Mouse (Mus musculus) intestine, postnatal 0 days (tissue): ENCODE data around the gene Dapk3. TPM values are rescaled to one million over a fixed set of nuclear protein-coding genes. Genes with fewer than 3 reads are reported as not detected.
A peak's percentile ranks its signal among the peaks of the same experiment; 100 is the strongest.

Experiments used
- ATAC-seq: fragments of 200-750 bp; cut with Nextera tagmentation; 2 replicates; pipeline ENCODE4 v1.8.0; 2017; ENCODE audit warnings: mild to moderate bottlenecking, moderate TSS enrichment, moderate library complexity
- H3K27ac ChIP-seq: fragments of 300-500 bp; sonication (generic); 2 replicates; pipeline ENCODE4 v1.5.1; 2014; ENCODE audit warnings: mild to moderate bottlenecking, low read depth, low read length, moderate library complexity
- H3K27me3 ChIP-seq: fragments of 300-500 bp; sonication (generic); replicated peaks from 2 replicates; pipeline ENCODE4 v1.6.1; 2014; ENCODE audit warnings: low read length, mixed read lengths; ENCODE audit not compliant: control insufficient read depth, insufficient read depth
- H3K36me3 ChIP-seq: fragments of 300-500 bp; sonication (generic); 2 replicates; pipeline ENCODE4 v1.6.1; 2014; ENCODE audit warnings: mild to moderate bottlenecking, moderate library complexity; ENCODE audit not compliant: control insufficient read depth, insufficient read depth
- H3K4me1 ChIP-seq: fragments of 300-500 bp; sonication (generic); replicated peaks from 2 replicates; pipeline ENCODE4 v1.6.1; 2014; ENCODE audit warnings: antibody characterized with exemption, low read length, mixed read lengths; ENCODE audit not compliant: control insufficient read depth, insufficient read depth
- H3K4me2 ChIP-seq: fragments of 300-500 bp; sonication (generic); replicated peaks from 2 replicates; pipeline ENCODE4 v1.6.1; 2014; ENCODE audit warnings: low read depth, mild to moderate bottlenecking, moderate library complexity
- H3K4me3 ChIP-seq: fragments of 300-500 bp; sonication (generic); 2 replicates; pipeline ENCODE4 v1.5.1; 2014; ENCODE audit warnings: low read depth, low read length
- H3K9ac ChIP-seq: fragments of 300-500 bp; sonication (generic); 2 replicates; pipeline ENCODE4 v1.6.1; 2014; ENCODE audit warnings: mild to moderate bottlenecking, low read depth, low read length
- H3K9me3 ChIP-seq: fragments of 300-500 bp; sonication (generic); 2 replicates; pipeline ENCODE4 v1.6.1; 2016; ENCODE audit warnings: mixed run types; ENCODE audit not compliant: control insufficient read depth
- CTCF ChIP-seq: sonication (generic); IDR thresholded peaks from 2 replicates; pipeline ENCODE4 v1.5.1; 2016; ENCODE audit warnings: low read depth, mild to moderate bottlenecking, control low read depth, antibody characterized with exemption, moderate library complexity
- WGBS: fragments of 180-500 bp; shearing (Covaris S2); extraction: QIAGEN DNeasy Blood & Tissue Kit; methylation state at CpG from one replicate; pipeline ENCODE4 v1.1.7; 2014; 5-methylcytosine and 5-hydroxymethylcytosine counted together
- polyA plus RNA-seq: library from polyadenylated mRNA; unstranded; fragments of >200 nt; fragmentation: Nextera tagmentation; extraction: Ambion mirVana; gene quantifications from 2 replicates; pipeline ENCODE4 v1.2.1, GENCODE M21; 2015

The Dapk3 gene
- polyA plus RNA-seq, 1 experiment from 2014 or later = 53.4 TPM

DNA sequence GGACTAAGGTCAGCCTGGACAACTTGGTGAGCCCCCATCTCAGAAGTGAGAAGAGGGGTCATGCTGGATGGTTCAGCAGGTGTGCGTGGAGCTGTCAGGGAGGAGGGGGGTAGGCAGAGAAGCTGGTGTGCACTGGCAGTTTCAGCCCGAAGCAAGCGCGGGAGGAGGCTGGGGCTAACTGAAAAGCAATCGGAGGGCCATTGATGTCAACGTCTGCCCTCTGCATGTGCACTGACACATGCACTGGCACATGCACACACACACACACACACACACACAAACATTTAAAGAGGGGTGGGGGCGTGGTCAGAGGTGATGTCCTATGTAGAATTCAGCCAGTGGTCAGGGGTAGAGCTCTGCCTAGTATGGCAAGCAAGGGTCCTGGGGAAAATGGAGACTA is 48.6 kb downstream of the Dapk3 start:
- no peak for TF ChIP-seq CTCF
- no peaks in the 10 kb centered on the region for H3K9me3 ChIP-seq
- 62% methylated on average over 7 of the region's 7 CpGs for WGBS
- H3K4me3 ChIP-seq = no peak overlapping the region
- H3K36me3 ChIP-seq = no peaks in the 10 kb centered on the region
- peaks cover 16% of the 10 kb centered on the region; the same call in 1 of the 2 replicates for H3K27me3 ChIP-seq
- H3K4me1 ChIP-seq = peaks cover 6% of the 10 kb centered on the region; the same call in 1 of the 2 replicates
- H3K9ac ChIP-seq = no peak overlapping the region
- 0 out of 2 replicates have a peak overlapping the region, but pooled peaks have one; percentile 95 for H3K27ac ChIP-seq
- H3K4me2 ChIP-seq = no peak overlapping the region; the same call in 1 of the 2 replicates
- no peak for ATAC-seq

- no peak for TF ChIP-seq CTCF
These were observed 49.9 kb downstream of the Dapk3 start, which contains the start of gene Zfr2 for GRCm38 (mm10) chr10:81232580-81233225. Gene Zfr2 (plus strand): TSS chr10:81233155.

DNA sequence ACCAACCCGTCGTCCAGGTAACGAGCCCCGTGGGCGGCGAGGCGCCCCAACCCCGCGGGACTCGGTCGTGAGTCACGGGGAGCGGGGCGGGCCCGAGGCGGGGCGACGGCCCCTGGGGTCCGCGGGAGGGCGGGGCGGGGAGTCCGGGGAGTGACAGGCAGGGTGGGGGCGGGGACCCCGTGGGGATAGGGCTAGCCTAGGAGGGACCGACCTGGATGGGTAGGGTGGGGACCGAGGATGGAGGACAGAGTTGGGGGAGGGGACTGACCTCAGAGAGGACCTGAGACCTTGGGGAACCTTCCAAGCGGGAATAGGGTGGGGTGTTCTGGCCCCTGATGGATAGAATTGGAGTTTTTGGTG is 50.4 kb downstream of the Dapk3 start:
- Histone ChIP-seq H3K4me3 (peak overlapping the region; percentile 72), H3K36me3 (no peaks in the 10 kb centered on the region), H3K4me1 (peaks cover 6% of the 10 kb centered on the region; the same call in 1 of the 2 replicates), H3K27ac (peak overlapping the region; percentile 95), H3K4me2 (peak overlapping the region; percentile 72), H3K27me3 (peaks cover 14% of the 10 kb centered on the region; the same call in 1 of the 2 replicates), H3K9me3 (no peaks in the 10 kb centered on the region), H3K9ac (peak overlapping the region; percentile 78)
- under 1% methylated on average over 28 of the region's 28 CpGs for WGBS
- no peak for TF ChIP-seq CTCF
- peak; percentile 40; the same call in 1 of the 2 replicates for ATAC-seq

More at GRCm38 (mm10) chr10:81232580-81233225, 49.9 kb downstream of the Dapk3 start, which contains the start of gene Zfr2:
- WGBS = 3% methylated on average over 29 of the region's 29 CpGs
- peaks cover 6% of the 10 kb centered on the region; the same call in 1 of the 2 replicates for H3K4me1 ChIP-seq
- H3K9ac ChIP-seq = peak within 1 kb of the TSS; percentile 78
- H3K4me2 ChIP-seq = peak within 1 kb of the TSS; percentile 72
- H3K27ac ChIP-seq = peak within 1 kb of the TSS; percentile 95
- peaks cover 16% of the 10 kb centered on the region; the same call in 1 of the 2 replicates for H3K27me3 ChIP-seq
- ATAC-seq = peak; percentile 89
- peak within 1 kb of the TSS; percentile 72 for H3K4me3 ChIP-seq
- no peaks in the 10 kb centered on the region for H3K9me3 ChIP-seq
- no peaks in the 10 kb centered on the region for H3K36me3 ChIP-seq

GRCm38 (mm10) chr10:81234206-81234605 is 51.4 kb downstream of the Dapk3 start:
- 70% methylated on average over 6 of the region's 6 CpGs for WGBS
- Histone ChIP-seq H3K27me3 (peaks cover 14% of the 10 kb centered on the region; the same call in 1 of the 2 replicates), H3K4me1 (peaks cover 6% of the 10 kb centered on the region; the same call in 1 of the 2 replicates), H3K4me2 (peak overlapping the region; percentile 72), H3K9ac (0 out of 2 replicates have a peak overlapping the region, but pooled peaks have one; percentile 78), H3K27ac (peak overlapping the region; percentile 95), H3K4me3 (peak overlapping the region; percentile 72; the same call in 1 of the 2 replicates), H3K9me3 (no peaks in the 10 kb centered on the region), H3K36me3 (no peaks in the 10 kb centered on the region)
- ATAC-seq = no peak
- TF ChIP-seq CTCF = peak; percentile 12; the same call in 1 of the 2 replicates

DNA sequence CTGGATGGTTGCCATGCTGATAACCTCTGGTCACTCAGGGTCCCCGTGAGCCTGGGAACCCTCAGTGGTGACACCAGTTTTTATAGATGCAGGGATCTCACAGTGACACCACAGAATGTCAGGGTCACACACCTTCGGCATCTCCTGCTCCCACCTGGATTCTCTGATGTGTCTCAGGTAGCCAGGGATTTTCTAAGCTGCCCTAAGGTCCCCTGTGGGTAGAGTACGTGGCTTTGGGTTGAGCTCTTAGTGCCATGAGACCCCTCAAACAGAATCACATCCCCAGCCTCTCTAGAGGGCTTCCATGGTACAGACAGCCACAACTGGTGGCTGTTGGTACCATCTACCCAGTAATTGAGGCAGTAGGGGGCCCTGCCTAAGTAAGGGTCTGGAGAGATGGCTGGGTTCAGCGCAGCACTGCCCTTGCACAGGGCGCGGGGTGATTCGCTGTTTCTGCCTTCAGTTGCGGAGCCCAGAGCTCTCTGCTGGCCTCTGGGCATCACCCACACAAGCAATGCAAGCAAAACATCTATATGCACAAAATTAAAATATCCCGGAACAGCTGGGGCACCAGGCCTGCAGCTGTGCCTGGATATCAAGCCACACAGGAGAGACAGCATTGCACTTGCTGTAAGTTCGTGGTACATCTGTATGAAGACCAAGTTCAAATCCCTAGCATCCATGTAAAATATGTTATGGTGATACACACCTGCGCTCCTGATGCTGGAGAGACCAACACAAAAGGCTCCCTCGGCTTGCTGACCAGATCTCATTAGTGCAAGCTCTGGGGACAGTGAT is 53.9 kb downstream of the Dapk3 start:
- no peak overlapping the region for H3K9ac ChIP-seq

GRCm38 (mm10) chr10:81238618-81239017 is 55.8 kb downstream of the Dapk3 start:
- WGBS = 80% methylated on average over 2 of the region's 2 CpGs

More for the DNA sequence above, 53.9 kb downstream of the Dapk3 start:
- Histone ChIP-seq H3K27ac (no peak overlapping the region), H3K4me3 (no peak overlapping the region), H3K4me2 (no peak overlapping the region), H3K36me3 (no peaks in the 10 kb centered on the region), H3K9me3 (no peaks in the 10 kb centered on the region), H3K27me3 (peaks cover 15% of the 10 kb centered on the region; the same call in 1 of the 2 replicates), H3K4me1 (peaks cover 6% of the 10 kb centered on the region; the same call in 1 of the 2 replicates)
- TF ChIP-seq CTCF = no peak
- WGBS = 88% methylated on average over 12 of the region's 12 CpGs
- ATAC-seq = no peak

More at GRCm38 (mm10) chr10:81238618-81239017, 55.8 kb downstream of the Dapk3 start:
- peaks cover 15% of the 10 kb centered on the region; the same call in 1 of the 2 replicates for H3K27me3 ChIP-seq
- H3K4me3 ChIP-seq = no peak overlapping the region
- no peaks in the 10 kb centered on the region for H3K9me3 ChIP-seq
- no peak for ATAC-seq
- H3K4me1 ChIP-seq = no peaks in the 10 kb centered on the region
- no peak overlapping the region for H3K9ac ChIP-seq
- no peak overlapping the region for H3K4me2 ChIP-seq
- H3K27ac ChIP-seq = no peak overlapping the region
- no peak for TF ChIP-seq CTCF
- H3K36me3 ChIP-seq = no peaks in the 10 kb centered on the region
